Mouse (Mus musculus) mesoderm, embryonic 11.5 days (tissue): ENCODE measurements around the gene Ahcyl1.
"Not testable (repeated sequence)": the region's sequence is repeated elsewhere in the genome, so short reads cannot be mapped to it uniquely, and the experiment has no call there.

Experiments used
- DNase-seq: peaks from one replicate; pipeline ENCODE4 v3.0.0-alpha.2; 2012; ENCODE audit warnings: low read depth, low spot score

The Ahcyl1 gene

DNA sequence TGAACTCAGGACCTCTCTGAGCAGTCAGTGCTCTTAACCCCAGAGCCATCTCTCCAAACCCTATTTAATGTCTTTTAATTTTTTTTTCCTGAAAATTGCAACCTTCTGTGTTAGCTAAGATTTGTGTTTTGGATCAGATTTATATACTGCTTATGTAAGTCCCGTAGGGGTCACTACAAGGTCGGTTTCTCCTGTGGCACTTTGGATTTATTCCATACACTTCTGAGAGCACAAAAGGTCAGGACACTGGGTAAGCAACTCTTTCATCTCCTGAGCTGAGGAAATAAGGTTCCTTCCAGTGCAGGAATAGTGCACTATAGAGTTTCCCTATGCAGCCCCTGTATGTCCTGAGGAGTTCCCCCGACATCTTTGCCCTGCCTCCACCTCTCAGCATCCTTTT, 40.9 kb downstream of the Ahcyl1 start:
- peak; percentile 30 for DNase-seq

DNA sequence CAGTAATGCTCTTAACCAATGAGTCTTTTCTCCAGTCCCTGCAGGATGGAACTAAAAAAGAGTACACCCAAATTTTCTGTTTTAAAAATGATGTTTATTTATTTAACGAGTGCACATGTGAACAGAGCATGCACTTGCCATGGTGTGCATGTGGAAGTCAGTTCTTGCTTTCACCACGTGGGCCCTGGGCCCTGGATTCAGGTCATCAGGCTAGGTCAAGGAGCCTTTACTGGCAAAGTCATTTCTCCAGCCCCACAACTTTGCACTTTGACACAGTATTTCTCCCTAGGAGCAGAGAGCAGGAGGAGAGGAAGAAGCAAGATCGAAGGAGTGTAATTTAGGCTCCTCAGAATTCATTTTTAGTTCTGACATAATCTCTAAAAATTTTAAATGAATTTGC, 41.5 kb downstream of the Ahcyl1 start:
- DNase-seq = no peak

DNA sequence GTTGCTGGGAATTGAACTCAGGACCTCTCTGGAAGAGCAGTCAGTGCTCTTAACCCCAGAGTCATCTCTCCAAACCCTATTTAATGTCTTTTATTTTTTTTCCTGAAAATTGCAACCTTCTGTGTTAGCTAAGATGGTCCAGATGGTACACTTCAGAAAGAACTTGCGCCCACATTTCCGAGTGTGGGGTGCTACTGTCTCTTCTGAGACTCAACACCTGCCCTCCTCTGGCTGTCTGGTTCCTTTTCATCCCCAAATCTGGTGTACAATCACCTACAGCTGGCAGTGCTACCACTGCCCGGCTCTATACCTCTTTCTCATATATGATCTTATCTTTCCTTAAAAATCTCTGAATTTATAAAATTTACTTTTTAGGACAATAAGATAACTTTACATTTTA, 43.4 kb downstream of the Ahcyl1 start:
- no peak for DNase-seq

DNA sequence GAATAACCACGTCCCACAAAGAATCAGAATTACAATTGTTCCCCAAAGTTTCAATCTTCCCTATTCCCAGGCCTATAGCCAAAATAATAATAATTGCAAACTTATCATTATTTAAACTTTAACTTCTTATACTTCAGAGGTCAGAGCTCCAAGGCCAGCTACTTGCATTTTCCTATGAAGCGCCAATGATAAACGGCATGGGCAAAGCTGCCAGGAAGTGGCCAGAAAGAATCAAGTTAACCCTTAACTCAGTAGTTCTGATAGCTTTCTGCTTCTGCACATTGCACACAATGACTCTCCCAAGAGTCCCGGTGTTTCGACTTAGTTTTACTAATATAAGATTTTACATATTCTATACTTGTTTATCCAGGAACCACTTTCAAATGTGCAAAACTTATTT, 46.1 kb downstream of the Ahcyl1 start:
- DNase-seq = not testable (repeated sequence)

DNA sequence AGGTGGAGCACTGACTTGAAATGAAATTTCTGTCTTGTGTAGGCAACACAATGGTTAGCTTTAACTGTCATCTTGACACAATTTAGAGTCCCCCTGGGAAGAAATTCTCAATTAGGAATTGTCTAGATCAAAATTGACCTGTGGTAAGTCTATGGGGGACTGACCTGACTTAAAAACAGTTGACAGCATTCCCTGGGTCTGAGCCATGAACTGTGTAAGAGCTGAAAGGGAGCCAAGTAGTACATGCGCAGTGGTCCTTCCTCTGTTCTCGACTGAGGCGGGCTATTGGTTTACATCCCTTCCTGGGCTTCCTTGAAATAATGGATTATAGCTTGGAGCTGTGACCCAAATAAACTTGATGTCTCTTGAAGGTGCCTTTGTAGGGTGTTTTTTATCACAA, 49.4 kb downstream of the Ahcyl1 start:
- DNase-seq = no peak

DNA sequence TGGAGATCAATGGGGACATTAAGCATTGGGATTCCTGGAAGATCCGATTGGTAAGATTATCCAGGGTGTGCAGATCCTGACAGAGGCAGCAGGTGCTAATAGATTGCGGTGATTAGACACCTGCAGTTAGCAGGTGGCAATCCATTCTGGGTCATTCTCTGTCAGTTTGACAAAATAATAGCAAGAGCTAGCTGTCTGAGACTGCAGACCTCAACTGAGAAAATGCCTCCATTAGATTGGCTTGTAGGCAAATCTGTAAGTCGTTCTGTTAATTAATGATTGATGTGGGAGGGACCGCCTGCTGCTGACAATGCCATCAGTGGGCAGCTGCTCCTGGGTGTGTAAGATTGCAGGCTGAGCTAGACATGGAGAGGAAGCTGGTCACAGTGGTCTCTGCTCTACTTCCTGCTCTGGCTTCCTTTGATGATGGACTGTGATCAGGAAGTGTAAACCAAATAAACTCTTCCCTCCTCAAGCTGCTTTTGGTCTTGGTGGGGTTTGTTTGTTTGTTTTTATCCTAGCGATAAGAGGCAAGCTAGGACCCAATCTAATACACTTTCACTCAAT, 58.7 kb downstream of the Ahcyl1 start:
- DNase-seq = no peak

DNA sequence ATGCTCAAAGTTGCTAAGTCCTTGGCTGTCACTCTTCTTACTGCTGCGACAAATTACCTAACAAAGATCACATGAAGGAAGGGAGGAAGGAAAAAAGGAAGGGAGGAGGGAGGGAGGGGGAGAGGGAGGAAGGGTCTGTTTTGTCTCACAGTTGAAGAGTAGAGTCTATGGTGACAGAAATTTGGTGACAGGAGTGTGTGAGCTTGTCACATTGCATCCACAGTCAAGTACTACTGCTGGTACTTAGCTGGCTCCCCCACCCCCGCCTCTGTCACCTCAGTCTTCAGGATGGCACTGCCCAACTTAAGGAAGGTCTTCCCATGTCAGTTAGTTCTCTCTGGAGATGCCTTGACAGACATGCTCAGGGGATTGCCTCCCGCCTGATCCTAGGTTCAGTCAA, 60.1 kb downstream of the Ahcyl1 start:
- DNase-seq = no peak

DNA sequence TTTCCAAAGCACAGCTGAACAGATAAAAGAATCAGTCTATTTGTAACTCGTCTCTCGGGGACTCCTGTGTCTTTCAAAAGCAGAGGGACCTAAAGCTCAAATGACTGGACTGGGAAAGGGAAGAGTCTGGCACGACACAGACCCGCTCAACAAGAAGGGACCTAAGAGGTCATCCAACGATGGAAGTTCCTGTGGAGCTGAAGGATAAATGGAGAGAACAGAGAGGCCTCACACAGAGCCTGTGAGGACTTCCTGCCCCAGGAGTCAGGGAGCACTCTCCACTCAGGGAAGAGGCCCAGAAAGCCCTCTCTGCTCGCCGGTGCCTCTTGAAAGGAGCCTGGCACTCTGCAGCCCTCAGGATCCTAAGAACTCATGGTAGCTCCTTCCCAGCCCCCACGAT, 60.5 kb downstream of the Ahcyl1 start:
- no peak for DNase-seq

DNA sequence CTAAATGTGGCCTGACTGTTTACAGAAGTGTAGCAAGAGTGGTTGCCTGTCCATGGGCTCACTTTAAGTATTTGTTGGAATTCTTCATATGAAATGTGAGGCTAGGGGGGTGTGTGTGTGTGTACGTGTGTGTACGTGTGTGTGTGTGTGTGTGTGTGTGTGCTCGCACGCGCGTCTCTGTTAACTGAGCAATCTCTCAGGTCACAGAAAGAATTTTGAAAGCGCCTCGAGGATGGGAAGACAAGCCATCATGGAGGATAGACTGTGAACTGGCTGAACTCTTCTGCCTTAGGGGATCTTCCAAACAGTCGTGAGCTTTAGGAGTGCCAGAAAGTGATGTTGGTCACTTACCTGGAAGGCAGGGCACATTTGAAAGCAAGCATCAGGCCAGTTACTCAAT, 62.5 kb downstream of the Ahcyl1 start:
- DNase-seq = no peak

DNA sequence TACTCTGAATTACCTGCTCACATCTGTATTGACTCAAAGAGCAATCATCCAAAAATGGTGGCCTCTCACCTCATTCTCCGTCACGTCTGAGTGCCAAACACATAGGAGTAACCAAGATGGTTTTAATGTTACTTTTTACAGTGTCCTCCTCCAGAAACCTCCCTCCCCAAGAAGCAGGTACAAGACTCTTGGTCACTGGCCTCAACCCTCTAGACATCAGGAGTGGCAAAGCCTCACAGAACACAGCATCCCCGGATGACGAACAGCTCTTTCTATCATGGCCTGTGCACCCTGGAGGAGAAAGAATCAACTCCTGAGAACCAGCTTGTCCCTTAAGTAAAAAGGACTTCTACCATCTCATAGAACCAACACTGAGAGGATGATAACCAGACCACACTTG, 63.6 kb downstream of the Ahcyl1 start:
- DNase-seq = no peak

DNA sequence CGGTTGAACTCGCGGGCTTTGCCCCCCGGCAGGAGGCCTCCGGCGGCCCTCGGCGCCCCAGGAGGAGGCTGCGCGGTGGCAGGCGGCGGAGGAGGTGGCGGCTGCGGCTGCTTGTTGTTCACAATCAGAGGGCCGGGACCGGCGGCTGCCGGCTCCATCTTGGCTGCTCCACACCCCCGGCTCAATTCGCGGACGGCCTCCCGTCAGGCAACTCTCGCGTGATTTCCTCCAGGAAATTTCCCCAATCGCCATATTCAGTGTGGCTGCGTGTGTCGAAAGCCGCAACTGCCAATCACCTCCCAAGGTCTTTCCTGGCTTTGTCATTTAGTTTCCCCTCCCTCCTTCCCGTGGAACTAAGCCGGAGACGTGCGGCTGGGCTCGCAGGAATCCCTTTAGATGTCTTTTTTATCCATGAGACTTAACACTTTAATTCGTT, 64.8 kb downstream of the Ahcyl1 start, which contains the start of gene Strip1:
Gene Strip1 (minus strand): TSS at position 172 of the 436 bp plus-strand sequence.
- peak; percentile 97 for DNase-seq

DNA sequence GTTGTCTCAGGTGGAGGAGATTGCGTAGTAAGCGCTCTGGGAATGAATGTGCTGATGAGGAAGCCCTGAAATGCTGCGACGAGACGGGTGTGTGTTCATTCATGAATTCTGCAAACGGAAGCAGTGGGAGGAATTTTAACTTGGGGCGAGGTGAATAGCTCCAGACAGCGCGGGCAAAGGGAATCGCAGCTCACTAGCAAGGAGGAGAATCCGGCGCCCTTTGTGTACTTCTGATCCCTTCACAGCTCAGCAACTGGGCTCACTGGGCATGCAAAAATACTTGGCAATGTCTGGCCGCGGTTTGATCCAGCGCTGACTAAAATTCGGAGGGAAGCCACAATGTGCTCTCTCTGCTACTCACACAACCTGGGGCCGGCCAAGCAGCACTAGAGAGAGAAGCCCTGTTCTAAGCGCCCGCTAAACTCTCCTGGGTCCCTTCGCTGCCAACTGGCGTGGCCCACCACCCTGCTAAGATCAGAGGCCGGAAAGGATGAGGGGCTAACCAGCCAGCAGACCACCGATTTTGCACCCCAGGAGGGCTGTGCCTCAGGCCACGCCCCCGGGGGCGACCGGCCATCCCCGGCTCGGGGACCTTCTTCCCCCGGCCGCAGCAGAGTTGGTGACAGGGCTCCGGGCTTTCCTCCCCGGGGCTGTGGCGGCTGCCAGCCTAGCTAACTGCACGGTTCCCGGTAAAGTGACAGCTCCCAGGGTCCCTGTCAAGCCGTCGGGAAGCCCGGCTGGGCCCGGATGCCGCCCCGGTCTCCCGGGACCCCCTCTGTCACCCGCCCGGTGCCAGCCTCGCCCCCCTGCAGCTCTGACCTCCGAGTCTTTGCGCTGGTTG, 65.5 kb downstream of the Ahcyl1 start, which contains the start of gene Gm10961:
Gene Gm10961 (plus strand): TSS at position 641 of the 841 bp plus-strand sequence.
- DNase-seq = peak; percentile 59

DNA sequence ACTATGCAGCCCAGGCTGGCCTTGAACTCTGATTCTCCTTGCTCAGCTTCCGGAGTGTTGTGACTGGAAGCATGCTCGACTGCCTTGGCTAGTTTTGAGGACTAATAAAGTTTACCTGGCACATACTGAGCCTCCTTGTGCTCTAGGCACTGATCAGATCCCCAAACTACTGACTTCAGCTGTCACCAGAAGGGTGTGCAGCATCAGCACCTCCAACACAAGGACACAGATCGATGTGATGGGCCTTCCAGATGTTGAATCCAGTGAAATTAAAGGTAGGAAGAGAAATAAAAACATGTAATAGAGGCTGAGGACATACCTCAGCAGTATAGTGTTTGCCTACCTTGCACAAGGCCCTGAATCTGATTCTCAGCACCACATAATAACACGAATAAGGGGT, 66.9 kb downstream of the Ahcyl1 start:
- no peak for DNase-seq

DNA sequence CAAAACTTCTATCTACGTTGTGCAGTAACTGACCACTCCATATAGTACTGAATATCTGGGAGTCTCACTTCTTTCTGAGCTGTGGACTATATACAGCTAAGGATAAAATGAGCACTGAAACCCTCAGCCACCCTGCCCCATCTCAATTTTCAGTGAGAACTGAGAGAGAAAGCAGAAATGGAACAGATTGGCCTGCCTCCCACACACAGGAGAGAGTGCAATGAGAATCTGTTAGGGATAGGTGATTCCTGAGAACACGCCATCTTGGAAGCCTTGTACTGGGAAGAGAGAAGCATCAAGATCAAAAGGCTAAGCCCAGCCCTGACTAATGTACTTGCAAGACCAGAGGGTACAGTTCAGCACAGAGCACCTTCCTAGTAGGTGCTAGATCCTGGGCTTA, 67.8 kb downstream of the Ahcyl1 start:
- DNase-seq = no peak

DNA sequence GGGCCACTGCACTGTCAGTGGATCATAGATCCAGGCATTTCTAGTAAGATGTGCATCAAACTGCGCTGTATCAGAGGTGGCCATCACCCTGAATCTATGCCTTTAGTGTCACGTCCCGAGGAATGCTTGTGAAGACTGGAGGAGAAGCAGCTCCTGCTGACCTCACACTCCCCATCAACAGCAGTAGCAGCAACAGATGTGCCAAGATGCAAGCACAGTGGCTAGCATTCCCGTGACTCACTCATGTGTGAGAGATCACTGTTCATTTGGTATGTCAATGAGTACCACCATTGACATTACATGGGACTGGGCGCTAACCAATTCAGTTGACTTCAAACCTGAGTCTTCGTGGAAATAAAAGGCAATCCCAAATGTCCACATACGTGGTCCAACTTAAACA, 68.7 kb downstream of the Ahcyl1 start:
- DNase-seq = no peak

DNA sequence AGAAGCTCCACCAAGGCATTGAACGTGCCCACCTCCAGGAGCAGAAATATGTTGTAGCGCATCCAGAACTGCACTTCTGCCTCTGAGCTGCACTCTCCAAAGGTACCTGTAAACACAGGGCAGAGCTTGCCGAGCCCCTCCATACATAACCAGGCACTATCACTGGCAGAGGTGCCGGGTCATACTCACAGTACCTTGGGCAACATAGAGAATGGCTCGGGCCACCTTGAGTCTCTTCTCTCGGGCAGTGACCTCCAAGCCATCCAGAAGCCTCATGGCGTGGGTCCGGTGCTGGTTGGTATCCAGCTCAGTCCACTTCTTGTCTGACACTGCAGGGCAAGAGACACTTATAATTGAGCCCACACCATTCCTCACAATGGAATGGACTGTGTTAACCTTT, 69.6 kb downstream of the Ahcyl1 start:
- DNase-seq = no peak

DNA sequence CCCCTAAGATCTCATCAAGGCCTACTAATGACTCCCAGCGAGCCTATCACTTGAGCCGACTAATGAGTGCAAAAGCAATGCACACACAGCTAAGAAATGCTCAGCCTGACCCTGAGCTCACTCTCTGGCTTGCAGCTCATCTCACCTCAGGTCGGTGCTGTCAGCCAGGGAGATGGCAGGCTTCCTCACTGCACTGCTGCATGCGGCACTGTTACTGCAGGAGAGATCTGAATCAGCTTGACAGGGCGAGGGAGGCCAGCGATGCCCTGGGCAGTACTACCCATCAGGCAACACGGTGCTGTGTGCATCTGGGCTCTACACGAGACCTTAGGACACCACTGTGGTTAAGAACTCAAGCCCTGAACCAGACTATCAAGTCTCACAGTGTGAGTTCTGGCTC, 70.8 kb downstream of the Ahcyl1 start:
- DNase-seq = no peak

DNA sequence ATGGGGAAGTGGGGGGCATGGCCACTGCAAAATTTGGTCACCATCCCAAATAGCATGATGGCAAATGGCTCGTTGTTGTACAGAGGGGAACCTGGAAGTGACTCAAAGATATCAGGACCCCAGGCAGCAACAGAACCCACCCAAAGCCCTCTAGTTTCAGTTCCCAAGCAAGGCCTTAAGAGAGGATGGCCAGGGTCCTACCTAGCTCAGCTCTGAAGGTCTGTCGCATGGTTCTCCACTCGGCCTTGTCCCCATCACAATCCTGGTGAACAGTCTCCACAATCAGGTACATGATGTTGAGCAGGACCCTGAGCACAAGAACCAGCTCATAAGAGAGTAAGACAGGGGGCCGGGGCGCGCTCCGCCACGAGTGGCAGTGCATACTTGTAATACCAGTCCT, 71.9 kb downstream of the Ahcyl1 start:
- no peak for DNase-seq

DNA sequence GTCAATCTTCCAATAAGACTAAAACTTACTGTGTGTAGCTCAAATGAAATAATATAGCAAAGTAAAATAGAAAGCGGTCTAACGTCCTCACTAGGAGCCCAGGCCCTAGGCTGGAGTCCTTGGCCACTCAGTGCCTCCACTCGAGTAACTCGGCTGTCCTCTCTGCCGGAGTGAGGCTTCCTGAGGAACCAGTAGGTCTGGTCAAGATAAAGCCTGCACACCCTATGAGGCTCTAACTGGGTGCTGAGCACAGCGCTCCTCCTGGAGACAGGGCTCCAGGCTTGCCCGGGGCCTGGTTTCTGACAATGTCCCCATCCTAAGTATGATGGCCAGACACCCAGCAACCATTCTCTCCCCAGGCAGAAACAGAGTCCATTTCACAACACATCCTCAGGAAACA, 73.8 kb downstream of the Ahcyl1 start:
- DNase-seq = no peak

DNA sequence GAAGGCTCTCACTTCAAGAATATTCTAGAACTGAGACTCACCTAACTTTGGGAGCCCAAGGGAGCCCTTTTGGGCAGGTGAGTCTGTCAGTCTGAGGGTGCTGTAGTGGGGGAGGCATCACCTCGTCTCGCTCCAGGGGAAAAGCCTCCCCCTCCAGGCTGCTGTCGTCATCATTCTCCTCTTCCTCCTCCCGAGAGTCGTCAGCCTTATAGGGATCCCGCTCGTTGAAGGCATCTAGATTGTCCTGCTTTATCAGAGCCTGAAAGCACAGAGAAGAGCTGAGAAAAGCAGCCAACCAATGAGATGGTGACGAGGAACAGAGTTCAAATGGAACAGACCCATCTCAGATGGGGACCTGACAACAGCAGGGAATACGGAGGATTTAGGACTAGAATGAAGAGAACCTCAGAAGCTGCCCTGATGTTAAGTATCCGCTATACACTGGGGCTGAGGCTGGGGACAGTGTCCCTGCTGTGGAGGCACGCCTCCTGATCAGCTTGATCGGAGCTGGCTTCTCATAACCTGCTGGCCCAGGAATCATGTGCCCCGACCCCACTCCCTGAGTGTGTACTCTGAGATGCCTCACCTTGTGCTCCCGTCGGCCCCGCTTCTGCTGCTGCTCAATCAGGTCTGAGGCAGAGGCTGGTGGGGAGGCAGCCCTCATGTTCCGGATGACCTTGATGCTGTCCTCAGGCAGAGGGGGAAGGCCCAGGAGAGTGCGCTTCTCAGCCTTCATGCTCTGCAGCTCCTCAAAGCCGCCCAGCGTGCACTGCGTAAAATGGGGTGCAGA, 74.9 kb downstream of the Ahcyl1 start:
- DNase-seq = no peak

DNA sequence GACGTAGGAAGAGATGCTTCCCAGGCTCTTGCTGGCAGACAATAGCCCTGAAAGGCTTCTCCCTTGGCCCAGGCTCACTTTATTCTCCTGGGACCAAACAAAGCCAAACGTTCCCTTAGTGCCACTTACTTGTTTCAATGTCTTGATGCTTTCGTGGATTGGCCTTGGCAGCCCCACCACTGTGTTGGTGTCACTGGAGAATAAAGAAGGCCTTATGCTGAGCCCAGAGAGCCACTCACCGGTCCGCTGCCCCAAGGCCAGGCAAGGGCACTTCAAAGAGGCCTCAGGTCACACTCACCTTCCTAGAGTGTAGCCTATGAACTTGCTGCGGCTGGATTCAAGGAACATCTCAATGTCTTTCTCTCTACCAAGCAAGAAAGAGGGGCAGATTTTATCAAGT, 76.4 kb downstream of the Ahcyl1 start:
- no peak for DNase-seq

DNA sequence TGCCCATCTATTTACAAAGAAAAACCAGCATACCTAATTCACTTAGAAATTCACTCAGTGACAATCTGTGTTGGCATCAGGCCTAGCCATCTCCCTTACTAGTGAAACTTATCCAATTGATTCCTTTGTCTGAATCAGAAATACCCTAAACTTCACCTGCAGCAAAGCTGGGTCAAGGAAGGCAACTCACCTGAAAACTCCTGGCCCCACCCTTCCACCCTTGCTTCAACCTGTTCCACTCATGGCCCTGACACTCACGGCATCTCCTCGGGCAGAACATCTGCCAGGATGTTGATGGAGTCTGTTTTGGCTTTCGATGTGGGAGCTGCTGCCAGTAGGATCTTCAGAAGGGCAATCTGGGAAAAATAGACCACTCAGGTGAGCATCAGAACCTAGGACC, 78.6 kb downstream of the Ahcyl1 start:
- DNase-seq = no peak
